Mouse (Mus musculus): ENCODE data around the gene Klri2. TPM values are rescaled to one million over a fixed set of nuclear protein-coding genes. Genes with fewer than 3 reads are reported as not detected.
"Not testable (repeated sequence)": the region's sequence is repeated elsewhere in the genome, so short reads cannot be mapped to it uniquely, and the experiment has no call there.

Gene Klri2
- polyA plus RNA-seq, 1 experiment: not detected

DNA sequence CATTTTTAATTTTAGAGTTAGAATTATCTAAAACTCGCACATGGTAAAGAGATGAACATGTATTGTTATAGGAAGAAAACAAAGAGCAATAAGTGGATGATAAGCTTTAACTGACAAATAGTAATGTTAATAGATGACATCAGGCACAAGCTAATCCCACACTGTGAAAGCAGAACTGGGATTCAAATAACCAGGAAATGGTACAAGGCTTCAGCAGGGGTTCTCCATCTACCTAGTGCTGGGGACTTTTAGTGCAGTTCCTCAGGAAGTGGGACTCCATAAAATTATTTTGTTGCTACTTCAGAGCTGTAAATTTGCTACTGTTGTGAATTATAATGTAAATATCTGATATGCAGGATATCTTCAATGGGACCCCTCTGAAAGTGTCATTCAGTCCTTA, 13.0 kb downstream of the Klri2 start:
- H3K36me3 ChIP-seq (ENCODE audit: control insufficient read depth, insufficient read depth): no peaks in the 10 kb centered on the region
- H3K4me3 ChIP-seq: no peak overlapping the region
- TF ChIP-seq POLR2AphosphoS2 (IDR thresholded peaks at IDR 0.05; ENCODE audit: insufficient read length, low read depth) (no peak), MYOG (IDR thresholded peaks at IDR 0.05; ENCODE audit: control insufficient read depth in 1 of 3, insufficient read depth in 1 of 3, insufficient read length in 2 of 3, low read depth in 2 of 3) (no peak), MAX (IDR thresholded peaks at IDR 0.05; ENCODE audit: low read depth) (no peak), TCF3 (IDR thresholded peaks at IDR 0.05; ENCODE audit: insufficient read length, low read depth) (no peak), MYOD1 (IDR thresholded peaks at IDR 0.05; ENCODE audit: control insufficient read depth in 1 of 3, insufficient read length in 2 of 3, low read depth in 2 of 3) (no peak), POLR2A (IDR thresholded peaks at IDR 0.05; ENCODE audit: insufficient read length, low read depth) (no peak), CEBPB (IDR thresholded peaks at IDR 0.05; ENCODE audit: insufficient read depth, poor library complexity, severe bottlenecking) (no peak), TCF12 (IDR thresholded peaks at IDR 0.05; ENCODE audit: insufficient read depth, poor library complexity, severe bottlenecking) (no peak), SRF (IDR thresholded peaks at IDR 0.05; ENCODE audit: control insufficient read depth, insufficient read length, low read depth) (no peak)
- no peaks in the 10 kb centered on the region for H3K27me3 ChIP-seq (ENCODE audit: control insufficient read depth, insufficient read depth, insufficient read length)
- no peak overlapping the region for H3ac ChIP-seq (ENCODE audit: control insufficient read depth, insufficient read length)
- H3K4me2 ChIP-seq (ENCODE audit: low read depth): no peak overlapping the region
- H3K79me2 ChIP-seq (ENCODE audit: control insufficient read depth, insufficient read depth): no peaks in the 10 kb centered on the region

DNA sequence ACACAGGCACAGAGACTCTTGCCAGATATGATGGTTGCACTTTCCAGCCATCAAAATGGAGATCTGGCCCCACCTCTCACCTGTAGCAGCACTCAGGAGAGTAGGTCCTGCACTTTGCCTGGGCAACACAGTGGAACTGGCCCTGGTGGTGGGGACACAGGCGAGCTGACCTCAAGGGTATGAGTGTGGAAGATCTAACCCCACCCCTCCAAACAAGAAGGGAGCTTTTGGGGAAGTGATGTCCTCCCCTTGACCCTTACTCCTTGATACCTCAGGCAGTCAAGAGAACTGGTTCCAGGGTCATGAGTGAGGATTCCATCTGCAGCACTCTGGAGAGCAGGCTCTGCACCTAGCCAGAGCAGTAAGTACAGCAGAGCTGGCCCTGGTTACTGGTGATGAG, 18.9 kb downstream of the Klri2 start:
- Histone ChIP-seq H3K36me3 (ENCODE audit: control insufficient read depth, insufficient read depth) (no peaks in the 10 kb centered on the region), H3K79me2 (ENCODE audit: control insufficient read depth, insufficient read depth) (no peaks in the 10 kb centered on the region), H3K4me2 (ENCODE audit: low read depth) (no peak overlapping the region), H3K27me3 (ENCODE audit: control insufficient read depth, insufficient read depth, insufficient read length) (no peaks in the 10 kb centered on the region), H3ac (ENCODE audit: control insufficient read depth, insufficient read length) (no peak overlapping the region), H3K4me3 (no peak overlapping the region)
- TF ChIP-seq MYOG (IDR thresholded peaks at IDR 0.05; ENCODE audit: control insufficient read depth in 1 of 3, insufficient read depth in 1 of 3, insufficient read length in 2 of 3, low read depth in 2 of 3) (no peak), POLR2AphosphoS2 (IDR thresholded peaks at IDR 0.05; ENCODE audit: insufficient read length, low read depth) (no peak), E2F4 (IDR thresholded peaks at IDR 0.05; ENCODE audit: insufficient read depth) (no peak), CEBPB (IDR thresholded peaks at IDR 0.05; ENCODE audit: insufficient read depth, poor library complexity, severe bottlenecking) (no peak), SRF (IDR thresholded peaks at IDR 0.05; ENCODE audit: control insufficient read depth, insufficient read length, low read depth) (no peak), POLR2A (IDR thresholded peaks at IDR 0.05; ENCODE audit: insufficient read length, low read depth) (no peak), REST (IDR thresholded peaks at IDR 0.05; ENCODE audit: insufficient read depth, insufficient read length) (no peak), MAX (IDR thresholded peaks at IDR 0.05; ENCODE audit: low read depth) (no peak), TCF12 (IDR thresholded peaks at IDR 0.05; ENCODE audit: insufficient read depth, poor library complexity, severe bottlenecking) (no peak), MYOD1 (IDR thresholded peaks at IDR 0.05; ENCODE audit: control insufficient read depth in 1 of 3, insufficient read length in 2 of 3, low read depth in 2 of 3) (no peak)

DNA sequence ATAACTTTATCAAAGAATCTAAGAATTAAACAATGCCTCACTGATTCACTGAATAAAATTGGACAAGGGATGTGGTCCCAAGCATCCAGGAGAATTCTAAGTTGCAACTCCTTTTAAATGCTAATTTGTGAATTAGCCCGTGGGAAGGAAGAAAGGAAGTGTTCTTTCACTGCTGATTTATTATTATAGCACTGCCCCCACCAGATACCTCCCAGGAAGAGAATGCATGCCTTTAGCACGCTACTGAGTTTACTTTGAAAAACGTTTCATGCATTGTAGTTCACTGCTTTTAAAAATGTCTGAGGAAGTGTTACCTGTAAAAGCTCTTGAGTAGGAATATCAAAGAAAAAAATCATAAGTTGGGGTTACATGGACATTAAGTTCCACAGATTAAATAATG, 19.8 kb downstream of the Klri2 start:
- Histone ChIP-seq H3K4me3 (no peak overlapping the region), H3K27me3 (ENCODE audit: control insufficient read depth, insufficient read depth, insufficient read length) (no peaks in the 10 kb centered on the region), H3K36me3 (ENCODE audit: control insufficient read depth, insufficient read depth) (no peaks in the 10 kb centered on the region), H3K79me2 (ENCODE audit: control insufficient read depth, insufficient read depth) (no peaks in the 10 kb centered on the region), H3K4me2 (ENCODE audit: low read depth) (no peak overlapping the region), H3ac (ENCODE audit: control insufficient read depth, insufficient read length) (no peak overlapping the region)
- no peak for TF ChIP-seq TCF12 (IDR thresholded peaks at IDR 0.05; ENCODE audit: insufficient read depth, poor library complexity, severe bottlenecking)
- TF ChIP-seq POLR2A (IDR thresholded peaks at IDR 0.05; ENCODE audit: insufficient read length, low read depth): no peak
- TF ChIP-seq REST (IDR thresholded peaks at IDR 0.05; ENCODE audit: insufficient read depth, insufficient read length): no peak

DNA sequence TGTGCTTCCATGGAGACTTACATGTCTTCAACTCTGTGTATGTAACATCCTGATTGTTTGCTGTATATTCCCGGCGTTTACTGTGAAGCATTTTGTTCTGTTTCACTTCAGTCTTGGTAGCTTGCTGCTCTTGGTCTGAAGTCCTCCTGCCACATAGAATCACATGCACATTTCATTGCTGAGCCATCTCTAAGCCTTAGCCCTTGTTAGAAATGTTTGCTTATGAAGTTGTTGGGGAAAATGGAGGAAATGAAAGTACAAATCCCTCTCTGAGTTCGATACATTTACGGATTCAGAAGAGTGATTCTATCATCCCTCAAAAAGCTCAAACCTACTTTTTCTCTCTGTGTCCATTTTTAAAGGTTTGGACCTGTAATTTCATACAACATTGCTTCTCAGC, 23.3 kb downstream of the Klri2 start, which contains the start of gene Klri1:
Gene Klri1 (minus strand): TSS at position 101 of the 400 bp plus-strand sequence.
- H3ac ChIP-seq (ENCODE audit: control insufficient read depth, insufficient read length): no peak within 1 kb of the TSS
- no peak within 1 kb of the TSS for H3K4me3 ChIP-seq
- no peaks in the 10 kb centered on the region for H3K36me3 ChIP-seq (ENCODE audit: control insufficient read depth, insufficient read depth)
- TF ChIP-seq MYOD1 (IDR thresholded peaks at IDR 0.05; ENCODE audit: control insufficient read depth in 1 of 3, insufficient read length in 2 of 3, low read depth in 2 of 3) (no peak), TCF3 (IDR thresholded peaks at IDR 0.05; ENCODE audit: insufficient read length, low read depth) (no peak), CEBPB (IDR thresholded peaks at IDR 0.05; ENCODE audit: insufficient read depth, poor library complexity, severe bottlenecking) (no peak), REST (IDR thresholded peaks at IDR 0.05; ENCODE audit: insufficient read depth, insufficient read length) (no peak), MAX (IDR thresholded peaks at IDR 0.05; ENCODE audit: low read depth) (no peak), TCF12 (IDR thresholded peaks at IDR 0.05; ENCODE audit: insufficient read depth, poor library complexity, severe bottlenecking) (no peak), E2F4 (IDR thresholded peaks at IDR 0.05; ENCODE audit: insufficient read depth) (no peak), SRF (IDR thresholded peaks at IDR 0.05; ENCODE audit: control insufficient read depth, insufficient read length, low read depth) (no peak), MYOG (IDR thresholded peaks at IDR 0.05; ENCODE audit: control insufficient read depth in 1 of 3, insufficient read depth in 1 of 3, insufficient read length in 2 of 3, low read depth in 2 of 3) (no peak), POLR2A (IDR thresholded peaks at IDR 0.05; ENCODE audit: insufficient read length, low read depth) (no peak), USF1 (IDR thresholded peaks at IDR 0.05; ENCODE audit: low read depth) (no peak), POLR2AphosphoS2 (IDR thresholded peaks at IDR 0.05; ENCODE audit: insufficient read length, low read depth) (no peak)
- H3K4me2 ChIP-seq (ENCODE audit: low read depth): no peak within 1 kb of the TSS
- no peaks in the 10 kb centered on the region for H3K27me3 ChIP-seq (ENCODE audit: control insufficient read depth, insufficient read depth, insufficient read length)
- H3K79me2 ChIP-seq (ENCODE audit: control insufficient read depth, insufficient read depth): no peaks in the 10 kb centered on the region

DNA sequence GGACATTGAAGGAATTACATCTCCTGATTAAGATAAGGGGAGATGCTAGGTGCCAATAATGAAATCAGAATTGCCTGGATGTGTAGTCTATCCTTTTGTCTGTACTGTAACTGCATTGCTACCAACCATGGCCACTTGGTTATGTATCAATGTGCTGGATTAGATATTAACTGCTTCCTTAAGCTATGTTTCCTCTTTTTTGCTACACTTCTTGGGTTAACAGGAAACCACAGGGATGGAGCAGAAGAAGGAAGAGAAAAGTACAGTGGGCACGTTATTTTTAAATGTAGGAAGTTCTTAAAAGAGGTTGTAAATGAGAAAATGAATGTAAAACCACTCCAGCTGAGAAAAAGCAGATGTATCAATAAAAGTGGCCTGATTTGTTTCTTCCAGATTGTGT, 26.7 kb downstream of the Klri2 start:
- Histone ChIP-seq H3K4me3 (no peak overlapping the region), H3K79me2 (ENCODE audit: control insufficient read depth, insufficient read depth) (no peaks in the 10 kb centered on the region), H3K36me3 (ENCODE audit: control insufficient read depth, insufficient read depth) (no peaks in the 10 kb centered on the region), H3K27me3 (ENCODE audit: control insufficient read depth, insufficient read depth, insufficient read length) (no peaks in the 10 kb centered on the region), H3K4me2 (ENCODE audit: low read depth) (no peak overlapping the region), H3ac (ENCODE audit: control insufficient read depth, insufficient read length) (no peak overlapping the region)
- no peak for TF ChIP-seq REST (IDR thresholded peaks at IDR 0.05; ENCODE audit: insufficient read depth, insufficient read length)
- no peak for TF ChIP-seq SRF (IDR thresholded peaks at IDR 0.05; ENCODE audit: control insufficient read depth, insufficient read length, low read depth)
- no peak for TF ChIP-seq CEBPB (IDR thresholded peaks at IDR 0.05; ENCODE audit: insufficient read depth, poor library complexity, severe bottlenecking)
- TF ChIP-seq POLR2A (IDR thresholded peaks at IDR 0.05; ENCODE audit: insufficient read length, low read depth): no peak
- no peak for TF ChIP-seq MYOG (IDR thresholded peaks at IDR 0.05; ENCODE audit: control insufficient read depth in 1 of 3, insufficient read depth in 1 of 3, insufficient read length in 2 of 3, low read depth in 2 of 3)

DNA sequence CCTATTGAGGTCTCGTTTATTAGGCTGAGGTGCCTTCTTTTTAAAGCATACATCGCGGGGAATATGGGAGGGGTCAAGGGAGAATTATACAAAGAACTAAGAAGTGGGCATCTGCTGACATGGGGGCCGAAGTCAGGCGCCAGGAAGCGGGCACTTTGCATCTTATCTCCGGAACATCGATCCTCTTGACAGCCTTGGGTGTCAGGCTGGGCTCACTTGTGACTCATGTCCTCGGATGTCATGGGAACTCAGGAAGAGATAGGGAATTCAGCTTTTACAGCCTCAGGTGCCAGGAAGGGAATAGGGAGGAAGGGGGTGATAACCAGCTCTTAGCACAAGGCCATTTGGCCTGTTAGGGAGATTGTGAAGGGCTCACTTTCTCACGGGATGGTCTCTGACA, 48.8 kb downstream of the Klri2 start:
- H3K27me3 ChIP-seq (ENCODE audit: control insufficient read depth, insufficient read depth, insufficient read length); H3K4me2 ChIP-seq (ENCODE audit: low read depth); H3K4me3 ChIP-seq; H3K79me2 ChIP-seq (ENCODE audit: control insufficient read depth, insufficient read depth); H3ac ChIP-seq (ENCODE audit: control insufficient read depth, insufficient read length); H3K36me3 ChIP-seq (ENCODE audit: control insufficient read depth, insufficient read depth): not testable (repeated sequence)

Data from myocyte (in vitro differentiated cells).